Mouse (Mus musculus) heart, postnatal 0 days (tissue): ENCODE data around the gene Cdh8. TPM values are rescaled to one million over a fixed set of nuclear protein-coding genes. Genes with fewer than 3 reads are reported as not detected.
A peak's percentile ranks its signal among the peaks of the same experiment; 100 is the strongest.

Experiments used
- ATAC-seq: fragments of 200-750 bp; cut with Nextera tagmentation; 2 replicates; pipeline ENCODE4 v1.8.0; 2017; ENCODE audit warnings: low read depth, moderate number of reproducible peaks, moderate library complexity; ENCODE audit not compliant: insufficient read depth
- DNase-seq: peaks from one replicate; pipeline ENCODE4 v3.0.0-alpha.2; 2016; ENCODE audit warnings: low spot score
- H3K27ac ChIP-seq: fragments of 300-500 bp; sonication (generic); 2 replicates; pipeline ENCODE4 v1.5.1; 2014; ENCODE audit warnings: low read depth, mild to moderate bottlenecking
- H3K27me3 ChIP-seq: fragments of 300-500 bp; sonication (generic); 2 replicates; pipeline ENCODE4 v1.6.1; 2014; ENCODE audit warnings: low read length, mixed read lengths; ENCODE audit not compliant: control insufficient read depth, insufficient read depth
- H3K36me3 ChIP-seq: fragments of 300-500 bp; sonication (generic); replicated peaks from 2 replicates; pipeline ENCODE4 v1.6.1; 2014; ENCODE audit warnings: low read length, mixed read lengths; ENCODE audit not compliant: control insufficient read depth, insufficient read depth
- H3K4me1 ChIP-seq: fragments of 300-500 bp; sonication (generic); 2 replicates; pipeline ENCODE4 v1.6.1; 2014; ENCODE audit warnings: antibody characterized with exemption; ENCODE audit not compliant: control insufficient read depth, insufficient read depth
- H3K4me2 ChIP-seq: fragments of 300-500 bp; sonication (generic); 2 replicates; pipeline ENCODE4 v1.6.1; 2014; ENCODE audit warnings: low read depth, mild to moderate bottlenecking, low read length, moderate library complexity
- H3K4me3 ChIP-seq: fragments of 300-500 bp; sonication (generic); 2 replicates; pipeline ENCODE4 v1.5.1; 2014; ENCODE audit warnings: low read depth, low read length
- H3K9ac ChIP-seq: fragments of 300-500 bp; sonication (generic); replicated peaks from 2 replicates; pipeline ENCODE4 v1.6.1; 2014; ENCODE audit warnings: low read depth, low read length, mixed read lengths
- H3K9me3 ChIP-seq: fragments of 300-500 bp; sonication (generic); replicated peaks from 2 replicates; pipeline ENCODE4 v1.6.1; 2016; ENCODE audit warnings: low read length; ENCODE audit not compliant: control insufficient read depth
- CTCF ChIP-seq: IDR thresholded peaks from 2 replicates; pipeline ENCODE4 v1.5.1; 2016; ENCODE audit warnings: antibody characterized with exemption, control low read depth, low read depth
- EP300 ChIP-seq: IDR thresholded peaks from 2 replicates; pipeline ENCODE4 v1.6.1; 2016; ENCODE audit warnings: antibody characterized with exemption, low read depth
- WGBS: fragments of 180-500 bp; shearing (Covaris S2); extraction: QIAGEN DNeasy Blood & Tissue Kit; methylation state at CpG from one replicate; pipeline ENCODE4 v1.1.7; 2014; 5-methylcytosine and 5-hydroxymethylcytosine counted together
- polyA plus RNA-seq: library from polyadenylated mRNA; unstranded; fragments of >200 nt; fragmentation: Nextera tagmentation; extraction: Ambion mirVana; gene quantifications from 2 replicates; pipeline ENCODE4 v1.2.1, GENCODE M21; 2015
- total RNA-seq: library from RNA; depleted of rRNA; stranded (reverse); fragments of >200 nt; gene quantifications from 2 replicates; pipeline ENCODE4 v1.2.3, GENCODE M21; 2014; ENCODE audit warnings: low replicate concordance

Gene Cdh8
- total and polyA plus RNA-seq, 2 experiments from 2014 or later, result 0.15 to 0.19 TPM

DNA sequence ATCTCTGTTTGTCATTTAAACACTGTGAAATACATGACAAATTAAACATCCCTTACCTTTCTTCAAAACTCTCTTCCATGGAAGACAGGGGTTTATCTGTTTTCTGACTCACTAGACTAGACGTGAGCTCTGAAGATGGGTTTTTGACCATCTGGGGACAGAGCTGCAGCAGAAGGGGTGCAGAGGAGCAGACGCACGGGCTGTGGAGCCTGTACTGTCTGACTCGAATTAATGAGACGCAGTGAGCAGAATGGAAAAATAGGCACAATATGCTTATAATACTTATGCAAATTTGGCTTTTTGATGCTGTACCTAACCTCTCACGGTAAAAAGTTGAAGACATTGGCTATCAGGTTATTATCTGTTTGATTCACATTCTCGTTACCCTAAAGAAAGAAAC is 1.2 kb upstream of the Cdh8 start:
- no peaks in the 10 kb centered on the region for H3K36me3 ChIP-seq
- no peak overlapping the region for H3K4me2 ChIP-seq

DNA sequence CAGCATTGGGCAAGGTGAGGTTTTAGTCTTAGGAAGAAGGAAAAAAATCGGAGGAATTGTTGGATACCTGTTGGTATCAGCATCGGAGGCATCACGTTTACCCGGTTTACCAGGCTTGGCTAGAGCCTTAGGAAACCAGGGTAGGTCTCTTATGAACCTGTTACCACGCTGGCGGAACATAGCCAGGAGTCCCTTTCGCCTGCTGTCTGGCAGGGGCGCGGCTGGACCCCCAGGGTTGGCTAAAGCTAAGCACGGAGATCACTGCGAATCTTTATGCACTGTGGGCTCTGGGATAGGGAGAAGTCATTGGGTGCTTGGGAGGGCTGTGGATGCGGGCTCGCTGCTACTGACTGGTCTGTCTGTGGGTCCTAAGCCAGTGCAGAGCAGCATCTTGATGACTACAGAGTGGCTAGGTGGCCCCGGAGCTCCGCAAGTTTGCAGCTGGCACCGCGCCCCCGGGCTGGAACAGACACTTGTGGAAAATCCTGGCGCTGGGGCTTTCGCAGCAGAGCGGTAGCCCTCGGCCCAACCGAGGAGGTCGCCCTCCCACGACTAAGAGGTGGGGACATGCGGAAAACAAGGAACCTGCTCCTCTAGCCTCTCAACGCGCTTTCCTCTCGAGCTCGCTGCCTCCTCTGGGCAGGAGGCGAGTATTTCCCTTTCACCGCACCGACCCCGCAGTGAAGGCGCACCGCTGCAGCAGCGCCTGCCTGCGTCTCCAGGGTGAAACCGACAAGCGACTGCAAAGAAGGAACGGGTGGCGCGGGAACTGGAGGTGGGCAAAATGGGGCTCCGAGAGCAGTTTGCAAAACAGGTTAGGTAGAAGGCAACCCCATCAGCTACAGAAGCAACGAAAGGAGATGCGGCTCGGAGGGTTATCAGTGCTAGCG is 950 bp downstream of the Cdh8 start:
- no peaks in the 10 kb centered on the region for H3K36me3 ChIP-seq
- peak overlapping the region; percentile 48 for H3K4me3 ChIP-seq
- H3K27ac ChIP-seq, result no peak overlapping the region
- WGBS, result 2% methylated on average over 48 of the region's 48 CpGs
- H3K27me3 ChIP-seq, result peaks cover 36% of the 10 kb centered on the region
- H3K9me3 ChIP-seq, result no peaks in the 10 kb centered on the region
- no peaks in the 10 kb centered on the region for H3K4me1 ChIP-seq
- ATAC-seq (no peak), DNase-seq (no peak)
- peak overlapping the region; percentile 76 for H3K4me2 ChIP-seq
- H3K9ac ChIP-seq, result no peak overlapping the region
- TF ChIP-seq CTCF (no peak), EP300 (no peak)

More for the DNA sequence above, 1.2 kb upstream of the Cdh8 start:
- DNase-seq (no peak), ATAC-seq (no peak)
- H3K27me3 ChIP-seq, result peaks cover 36% of the 10 kb centered on the region
- H3K4me3 ChIP-seq, result no peak overlapping the region
- no peak overlapping the region for H3K27ac ChIP-seq
- H3K9me3 ChIP-seq, result no peaks in the 10 kb centered on the region
- 39% methylated on average over 7 of the region's 7 CpGs for WGBS
- no peak overlapping the region for H3K9ac ChIP-seq
- TF ChIP-seq EP300, result no peak
- no peak for TF ChIP-seq CTCF
- H3K4me1 ChIP-seq, result no peaks in the 10 kb centered on the region

DNA sequence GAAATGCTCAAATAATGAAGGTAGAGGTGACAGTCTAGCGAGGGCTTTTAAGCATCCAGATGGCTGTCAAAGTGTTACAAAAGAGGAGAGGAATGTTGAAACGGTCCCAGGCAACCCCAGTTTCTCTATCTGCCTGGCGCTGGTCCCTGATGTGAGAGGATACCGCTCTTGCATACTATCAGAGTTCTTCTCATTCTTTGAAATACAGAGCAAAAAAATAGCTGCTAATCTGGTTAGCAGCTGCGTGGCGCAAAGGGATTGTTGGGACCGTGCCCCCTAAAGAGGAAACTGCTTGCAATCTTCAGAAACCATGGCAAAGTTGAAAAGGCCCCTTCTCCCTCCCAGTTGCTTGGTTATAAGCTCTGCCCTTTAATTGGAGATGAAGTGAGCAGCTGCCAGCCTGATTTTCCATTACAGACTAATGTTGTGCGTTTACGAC is 1.8 kb downstream of the Cdh8 start:
- no peak for ATAC-seq
- 10% methylated on average over 9 of the region's 9 CpGs for WGBS
- Histone ChIP-seq H3K4me2 (peak overlapping the region; percentile 11), H3K36me3 (no peaks in the 10 kb centered on the region), H3K4me1 (no peaks in the 10 kb centered on the region), H3K9ac (no peak overlapping the region), H3K4me3 (peak overlapping the region; percentile 1; the same call in 1 of the 2 replicates), H3K27me3 (peaks cover 36% of the 10 kb centered on the region), H3K27ac (no peak overlapping the region), H3K9me3 (no peaks in the 10 kb centered on the region)
- TF ChIP-seq CTCF (no peak), EP300 (no peak)
- DNase-seq, result no peak

GRCm38 (mm10) chr8:99413877-99414482 is 2.3 kb downstream of the Cdh8 start:
- Histone ChIP-seq H3K4me3 (no peak overlapping the region), H3K4me2 (peak overlapping the region; percentile 11; the same call in 1 of the 2 replicates), H3K36me3 (no peaks in the 10 kb centered on the region), H3K27me3 (peaks cover 36% of the 10 kb centered on the region), H3K9me3 (no peaks in the 10 kb centered on the region), H3K27ac (no peak overlapping the region), H3K4me1 (no peaks in the 10 kb centered on the region), H3K9ac (no peak overlapping the region)
- 47% methylated on average over 10 of the region's 10 CpGs for WGBS
- no peak for ATAC-seq
- no peak for DNase-seq
- TF ChIP-seq EP300 (no peak), CTCF (no peak)

GRCm38 (mm10) chr8:99393908-99394307 is 22.4 kb downstream of the Cdh8 start:
- ATAC-seq, result no peak; the same call in 1 of the 2 replicates
- Histone ChIP-seq H3K27ac (no peak overlapping the region; the same call in 1 of the 2 replicates), H3K9me3 (no peaks in the 10 kb centered on the region), H3K4me2 (no peak overlapping the region), H3K4me3 (no peak overlapping the region), H3K9ac (no peak overlapping the region), H3K27me3 (no peaks in the 10 kb centered on the region), H3K36me3 (no peaks in the 10 kb centered on the region), H3K4me1 (no peaks in the 10 kb centered on the region; the same call in 1 of the 2 replicates)
- WGBS, result 52% methylated on average over 4 of the region's 4 CpGs
- no peak for TF ChIP-seq CTCF
- no peak for TF ChIP-seq EP300
- DNase-seq, result no peak
